Mouse (Mus musculus): ENCODE results near the gene Ralgps2.

Gene Ralgps2

GRCm38 (mm10) chr1:156939251-156940141 is at the start of gene Ralgps2:
Ralgps2 (minus strand) TSS chr1:156939626.
- peak; percentile 44 to 48 for DNase-seq (ENCODE audit: low spot score in 2 of 2)

- DNase-seq (ENCODE audit: low spot score in 2 of 2), result no peak
Measured at GRCm38 (mm10) chr1:156987576-156987975, 48.1 kb upstream of the Ralgps2 start.

- no peak for DNase-seq (ENCODE audit: low spot score in 2 of 2)
Measured at GRCm38 (mm10) chr1:156986641-156987345, 47.4 kb upstream of the Ralgps2 start.

GRCm38 (mm10) chr1:156985657-156986640 is 46.5 kb upstream of the Ralgps2 start:
- peak; percentile 28 to 42 for DNase-seq (ENCODE audit: low spot score in 2 of 2)

- DNase-seq (ENCODE audit: low spot score in 2 of 2), result no peak
Measured at GRCm38 (mm10) chr1:156983009-156983870, 43.8 kb upstream of the Ralgps2 start.

- DNase-seq (ENCODE audit: low spot score in 2 of 2), result no peak
Measured at GRCm38 (mm10) chr1:156981975-156982374, 42.5 kb upstream of the Ralgps2 start.

- no peak for DNase-seq (ENCODE audit: low spot score in 2 of 2)
Measured at GRCm38 (mm10) chr1:156979722-156980121, 40.3 kb upstream of the Ralgps2 start.

- no peak for DNase-seq (ENCODE audit: low spot score in 2 of 2)
Measured at GRCm38 (mm10) chr1:156978656-156979055, 39.2 kb upstream of the Ralgps2 start.

- DNase-seq (ENCODE audit: low spot score in 2 of 2), result no peak
Measured at GRCm38 (mm10) chr1:156973857-156974256, 34.4 kb upstream of the Ralgps2 start.

- no peak for DNase-seq (ENCODE audit: low spot score in 2 of 2)
Measured at GRCm38 (mm10) chr1:156972391-156972790, 33.0 kb upstream of the Ralgps2 start.

- no peak for DNase-seq (ENCODE audit: low spot score in 2 of 2)
Measured at GRCm38 (mm10) chr1:156971206-156971811, 31.9 kb upstream of the Ralgps2 start.

GRCm38 (mm10) chr1:156970641-156971040 is 31.2 kb upstream of the Ralgps2 start:
- no peak for DNase-seq (ENCODE audit: low spot score in 2 of 2)

GRCm38 (mm10) chr1:156968107-156968506 is 28.7 kb upstream of the Ralgps2 start:
- DNase-seq (ENCODE audit: low spot score in 2 of 2), result no peak

- no peak for DNase-seq (ENCODE audit: low spot score in 2 of 2)
Measured at GRCm38 (mm10) chr1:156964586-156964932, 25.1 kb upstream of the Ralgps2 start.

- no peak for DNase-seq (ENCODE audit: low spot score in 2 of 2)
Measured at GRCm38 (mm10) chr1:156963871-156964585, 24.6 kb upstream of the Ralgps2 start.

- no peak for DNase-seq (ENCODE audit: low spot score in 2 of 2)
Measured at GRCm38 (mm10) chr1:156961481-156962265, 22.2 kb upstream of the Ralgps2 start.

GRCm38 (mm10) chr1:156959004-156959403 is 19.6 kb upstream of the Ralgps2 start:
- no peak for DNase-seq (ENCODE audit: low spot score in 2 of 2)

GRCm38 (mm10) chr1:156957360-156957759 is 17.9 kb upstream of the Ralgps2 start:
- no peak for DNase-seq (ENCODE audit: low spot score in 2 of 2)
